Mouse (Mus musculus) spleen, postnatal 14 days (tissue): ENCODE data around the gene Efr3b.

Experiments used
- DNase-seq, 2 experiments: peaks; one replicate each; pipeline ENCODE4 v3.0.0; 2021 to 2022; ENCODE audit warnings: low spot score in 2 of 2

Efr3b gene

GRCm38 (mm10) chr12:4036157-4036556 is 2.6 kb downstream of the Efr3b start:
- DNase-seq = no peak

- no peak for DNase-seq
Observed at GRCm38 (mm10) chr12:4029064-4029463, 9.7 kb downstream of the Efr3b start.

- DNase-seq = no peak
Observed at GRCm38 (mm10) chr12:4028516-4028915, 10.2 kb downstream of the Efr3b start.

GRCm38 (mm10) chr12:4024356-4024755 is 14.4 kb downstream of the Efr3b start:
- no peak for DNase-seq

- DNase-seq = no peak
Observed at GRCm38 (mm10) chr12:4023501-4023900, 15.2 kb downstream of the Efr3b start.

GRCm38 (mm10) chr12:4022845-4023244 is 15.9 kb downstream of the Efr3b start:
- DNase-seq = no peak

GRCm38 (mm10) chr12:4020505-4020904 is 18.2 kb downstream of the Efr3b start:
- no peak for DNase-seq

GRCm38 (mm10) chr12:4016321-4016720 is 22.4 kb downstream of the Efr3b start:
- no peak for DNase-seq

GRCm38 (mm10) chr12:4015741-4016140 is 23.0 kb downstream of the Efr3b start:
- no peak for DNase-seq

GRCm38 (mm10) chr12:4015255-4015654 is 23.5 kb downstream of the Efr3b start:
- DNase-seq = no peak

GRCm38 (mm10) chr12:4011715-4012114 is 27.0 kb downstream of the Efr3b start:
- no peak for DNase-seq

- DNase-seq = no peak
Observed at GRCm38 (mm10) chr12:4011301-4011700, 27.4 kb downstream of the Efr3b start.

GRCm38 (mm10) chr12:4008731-4009130 is 30.0 kb downstream of the Efr3b start:
- no peak for DNase-seq

GRCm38 (mm10) chr12:4007766-4008165 is 30.9 kb downstream of the Efr3b start:
- DNase-seq = no peak

- DNase-seq = no peak
Observed at GRCm38 (mm10) chr12:4007181-4007580, 31.5 kb downstream of the Efr3b start.

- no peak for DNase-seq
Observed at GRCm38 (mm10) chr12:4006079-4006478, 32.6 kb downstream of the Efr3b start.

- DNase-seq = no peak
Observed at GRCm38 (mm10) chr12:4004648-4005047, 34.1 kb downstream of the Efr3b start.

GRCm38 (mm10) chr12:4000406-4000805 is 38.3 kb downstream of the Efr3b start:
- DNase-seq = no peak

- DNase-seq = no peak
Observed at GRCm38 (mm10) chr12:3996749-3997148, 42.0 kb downstream of the Efr3b start.

- DNase-seq = no peak
Observed at GRCm38 (mm10) chr12:3991047-3991446, 47.7 kb downstream of the Efr3b start.

GRCm38 (mm10) chr12:3989943-3990342 is 48.8 kb downstream of the Efr3b start:
- DNase-seq = no peak

- no peak for DNase-seq
Observed at GRCm38 (mm10) chr12:3984446-3984845, 54.3 kb downstream of the Efr3b start.

GRCm38 (mm10) chr12:3983736-3984135 is 55.0 kb downstream of the Efr3b start:
- DNase-seq = peak in 1 of 2 experiments; percentile 64

GRCm38 (mm10) chr12:3982257-3982656 is 56.5 kb downstream of the Efr3b start:
- no peak for DNase-seq
